In genomic region chr15:93575884-93576283, GRCm38 (mm10) we compare ENCODE assay signal across 9 mouse cellular contexts. TPM values are rescaled to one million over a fixed set of nuclear protein-coding genes. Genes with fewer than 3 reads are reported as not detected.
DNase-seq lines count a peak whose midpoint lies in the region; ATAC-seq and TF ChIP-seq lines count a peak whose summit lies in the region.
"Had no signal": no experiment of that assay in that cellular context is flagged by ENCODE, and none has a peak within 500 bp of the region (broad histone marks: within the 10 kb centered on the region; RNA-seq: fewer than 3 reads in every experiment).

No protein-coding gene starts in this region.

- in situ Hi-C loops in CH12.LX (cut with MboI; ENCODE audit: low pct_ligation_motif_present, low pct_unique_long_range_greater_than_20kb, low sequenced_read_pairs) = loop anchor here (10.0 to 25.0 kb wide), 2 partner anchors 61 to 636 kb away; no protein-coding TSS in a partner anchor

- dilution Hi-C loops in CH12.LX (cut with MboI; ENCODE audit: extremely low pct_ligation_motif_present, extremely low pct_unique_long_range_greater_than_20kb, low sequenced_read_pairs) = no loop called here

- H3K27ac ChIP-seq in CH12.LX (ENCODE audit: insufficient read depth, low read depth) = no peak overlapping the region
- no peak overlapping the region for H3K27ac ChIP-seq in kidney, embryonic 14.5 days (ENCODE audit: low read depth, low read length)
- no peak overlapping the region for H3K27ac ChIP-seq in limb, embryonic 14.5 days (replicated peaks; ENCODE audit: low read depth, low read length)
- H3K27ac ChIP-seq: limb, embryonic 15.5 days had no signal

- no peak for TF ChIP-seq POLR2A in CH12.LX (IDR thresholded peaks at IDR 0.05; ENCODE audit: low read depth, low read length)
- TF ChIP-seq POLR2A in limb, embryonic 14.5 days (IDR thresholded peaks at IDR 0.05; ENCODE audit: borderline replicate concordance, extremely low read depth, insufficient read depth, insufficient read length) = no peak

- peak; percentile 86 for DNase-seq in CH12.LX (ENCODE audit: extremely low read depth)
- peak; percentile 90 for DNase-seq in adrenal gland, postnatal 14 days
- DNase-seq in embryo, embryonic 9.5 days (ENCODE audit: extremely low spot score) = peak; percentile 85
- DNase-seq in heart, adult 8-10 months (ENCODE audit: low spot score) = peak; percentile 93
- DNase-seq in limb, embryonic 14.5 days (ENCODE audit: low spot score) = peak; percentile 96
- DNase-seq in natural killer cell, adult 2 months (ENCODE audit: low spot score in 2 of 2) = peak; percentile 48 to 58
- peak; percentile 73 for DNase-seq in testis, postnatal 14 days (ENCODE audit: low spot score)

- no peaks in the 10 kb centered on the region for H3K27me3 ChIP-seq in CH12.LX (replicated peaks)
- H3K27me3 ChIP-seq in kidney, embryonic 14.5 days (ENCODE audit: control insufficient read depth, insufficient read depth, low read length) = no peaks in the 10 kb centered on the region
- H3K27me3 ChIP-seq in limb, embryonic 14.5 days (ENCODE audit: control insufficient read depth, insufficient read depth, low read length) = no peaks in the 10 kb centered on the region
- H3K27me3 ChIP-seq: limb, embryonic 15.5 days had no signal

- H3K79me2 ChIP-seq in CH12.LX (replicated peaks; ENCODE audit: control insufficient read depth, extremely low read depth, insufficient read depth, poor library complexity, severe bottlenecking) = no peaks in the 10 kb centered on the region

- no peak overlapping the region for H3K9ac ChIP-seq in CH12.LX (ENCODE audit: insufficient read depth, low read depth)
- H3K9ac ChIP-seq in kidney, embryonic 14.5 days (ENCODE audit: low read depth, low read length) = no peak overlapping the region
- H3K9ac ChIP-seq in limb, embryonic 14.5 days (ENCODE audit: low read depth, low read length, severe bottlenecking) = no peak overlapping the region
- H3K9ac ChIP-seq: limb, embryonic 15.5 days had no signal

- ATAC-seq in kidney, embryonic 14.5 days (ENCODE audit: low FRiP score, low TSS enrichment) = peak; percentile 74; the same call in 1 of the 2 replicates
- ATAC-seq in limb, embryonic 14.5 days (ENCODE audit: low FRiP score, low read depth) = peak; percentile 64; the same call in 1 of the 2 replicates

- peaks cover 5% of the 10 kb centered on the region for H3K9me3 ChIP-seq in CH12.LX (replicated peaks; ENCODE audit: low read length)
- H3K9me3 ChIP-seq in kidney, embryonic 14.5 days (ENCODE audit: control insufficient read depth, low read length) = peaks cover 9% of the 10 kb centered on the region; the same call in 1 of the 2 replicates
- H3K9me3 ChIP-seq in limb, embryonic 14.5 days (ENCODE audit: control insufficient read depth, low read length) = peaks cover 13% of the 10 kb centered on the region; the same call in 1 of the 2 replicates
- H3K9me3 ChIP-seq: limb, embryonic 15.5 days had no signal

- no peaks in the 10 kb centered on the region for H3K36me3 ChIP-seq in CH12.LX (replicated peaks in 1 of 2; ENCODE audit: control insufficient read depth in 1 of 2, insufficient read depth in 1 of 2, low read length in 1 of 2)
- no peaks in the 10 kb centered on the region; the same call in 1 of the 2 replicates for H3K36me3 ChIP-seq in kidney, embryonic 14.5 days (ENCODE audit: control insufficient read depth, insufficient read depth, low read length)
- H3K36me3 ChIP-seq in limb, embryonic 14.5 days (ENCODE audit: control insufficient read depth, insufficient read depth, low read length) = peaks cover 24% of the 10 kb centered on the region

- H3K4me3 ChIP-seq in CH12.LX (replicated peaks in 1 of 3; ENCODE audit: low read depth in 2 of 3, low read length in 2 of 3, poor library complexity in 1 of 3) = no peak overlapping the region
- no peak overlapping the region for H3K4me3 ChIP-seq in kidney, embryonic 14.5 days (ENCODE audit: low read length)
- H3K4me3 ChIP-seq in limb, embryonic 14.5 days (replicated peaks; ENCODE audit: low read length) = no peak overlapping the region
- H3K4me3 ChIP-seq: limb, embryonic 15.5 days had no signal

- TF ChIP-seq RAD21 in CH12.LX (IDR thresholded peaks at IDR 0.05; ENCODE audit: low read depth, low read length) = peak; percentile 95

- no peaks in the 10 kb centered on the region for H3K4me1 ChIP-seq in CH12.LX (ENCODE audit: control insufficient read depth in 1 of 2, insufficient read depth in 2 of 2)
- H3K4me1 ChIP-seq in kidney, embryonic 14.5 days (ENCODE audit: control insufficient read depth, insufficient read depth, low read length) = peaks cover 8% of the 10 kb centered on the region; the same call in 1 of the 2 replicates
- no peaks in the 10 kb centered on the region for H3K4me1 ChIP-seq in limb, embryonic 14.5 days (ENCODE audit: control insufficient read depth, insufficient read depth, low read length)

- TF ChIP-seq CTCF in CH12.LX (conservative IDR thresholded peaks at IDR 0.05 in 1 of 2, IDR thresholded peaks at IDR 0.05 in 1 of 2; ENCODE audit: low read depth in 2 of 2, low read length in 2 of 2) = peak; percentile 75 to 90

- no peak for TF ChIP-seq EP300 in CH12.LX (IDR thresholded peaks at IDR 0.05; ENCODE audit: low read length)

- 12% methylated on average over 5 of the region's 5 CpGs for WGBS in kidney, embryonic 14.5 days
- 6% methylated on average over 5 of the region's 5 CpGs for WGBS in limb, embryonic 14.5 days

- no peak overlapping the region for H3K4me2 ChIP-seq in CH12.LX (ENCODE audit: insufficient read depth, low read depth, poor library complexity, severe bottlenecking)
- no peak overlapping the region for H3K4me2 ChIP-seq in kidney, embryonic 14.5 days (replicated peaks; ENCODE audit: low read depth, low read length)
- no peak overlapping the region for H3K4me2 ChIP-seq in limb, embryonic 14.5 days (replicated peaks; ENCODE audit: low read depth, low read length, severe bottlenecking)
- H3K4me2 ChIP-seq: limb, embryonic 15.5 days had no signal

TF ChIP-seq in CH12.LX, 34 proteins besides CTCF, POLR2A, EP300 and RAD21:
- TF ChIP-seq MEF2A (IDR thresholded peaks at IDR 0.05; ENCODE audit: borderline replicate concordance, low read depth, low read length) = no peak
- no peak for TF ChIP-seq KAT2A (IDR thresholded peaks at IDR 0.05; ENCODE audit: insufficient replicate concordance, low read length)
- peak; percentile 66 for TF ChIP-seq ZC3H11A (IDR thresholded peaks at IDR 0.05; ENCODE audit: low read depth, low read length)
- no peak for TF ChIP-seq ETS1 (conservative IDR thresholded peaks at IDR 0.05; ENCODE audit: low read depth, low read length)
- no peak for TF ChIP-seq SIN3A (IDR thresholded peaks at IDR 0.05; ENCODE audit: low read length)
- TF ChIP-seq NRF1 (IDR thresholded peaks at IDR 0.05; ENCODE audit: low read depth, low read length) = no peak
- TF ChIP-seq CHD2 (IDR thresholded peaks at IDR 0.05; ENCODE audit: low read length) = no peak
- no peak for TF ChIP-seq TBP (conservative IDR thresholded peaks at IDR 0.05; ENCODE audit: low read depth, low read length)
- TF ChIP-seq UBTF (IDR thresholded peaks at IDR 0.05; ENCODE audit: low read depth, low read length) = no peak
- 0 out of 2 replicates have a peak, but pooled peaks have one; percentile 27 for TF ChIP-seq JUND (conservative IDR thresholded peaks at IDR 0.05; ENCODE audit: low read depth, low read length)
- 0 out of 2 replicates have a peak, but pooled peaks have one; percentile 54 for TF ChIP-seq BHLHE40 (IDR thresholded peaks at IDR 0.05; ENCODE audit: low read depth, low read length)
- TF ChIP-seq MXI1 (IDR thresholded peaks at IDR 0.05; ENCODE audit: low read depth, low read length) = no peak
- peak; percentile 88 for TF ChIP-seq SMC3 (IDR thresholded peaks at IDR 0.05; ENCODE audit: low read depth, low read length)
- TF ChIP-seq JUN (IDR thresholded peaks at IDR 0.05; ENCODE audit: insufficient read depth, low read depth, low read length) = no peak
- TF ChIP-seq USF1 (IDR thresholded peaks at IDR 0.05; ENCODE audit: low read depth, low read length) = no peak
- TF ChIP-seq IRF4 (IDR thresholded peaks at IDR 0.05; ENCODE audit: low read depth, low read length) = no peak
- no peak for TF ChIP-seq HCFC1 (IDR thresholded peaks at IDR 0.05; ENCODE audit: low read depth, low read length)

RNA-seq across cellular contexts. Expression of gene Prickle1, which starts 19.8 kb away (rescaled TPM):
- total RNA-seq in CH12.LX (2012; rRNA removed) (0.46 and 0.64 TPM in 2 replicates), CH12.LX (2014; rRNA removed) (1.1 and 1.7 TPM in 2 replicates)
- polyA plus RNA-seq in CH12.LX (2012; ENCODE audit: insufficient read length, low read depth) = 1.5 and 1.8 TPM in 2 replicates
- total RNA-seq in adrenal gland, postnatal 14 days (2021) = 22.2 and 26.0 TPM in 2 replicates
- total RNA-seq in heart, adult 8-10 months (2022) = 10 to 100 TPM; 10.8 to 18.3 (median 15.4) TPM
- polyA plus RNA-seq in kidney, embryonic 14.5 days (2014; fragmentation: Nextera tagmentation; extraction: Ambion mirVana) = 12.6 and 27.7 TPM in 2 replicates
- 31.4 and 36.6 TPM in 2 replicates for polyA plus RNA-seq in limb, embryonic 14.5 days (2012; rRNA removed)
- 54.0 and 64.2 TPM in 2 replicates for polyA plus RNA-seq in limb, embryonic 14.5 days (2014; fragmentation: Nextera tagmentation; extraction: Ambion mirVana)
